Mouse (Mus musculus) ES-E14 (cell line): Measurements from ENCODE around the gene Fasl.

Experiments
- CHD2 ChIP-seq: IDR thresholded peaks from 2 replicates; pipeline ENCODE4 v1.6.1; 2014; ENCODE audit warnings: mild to moderate bottlenecking, low read depth, low read length, inconsistent platforms
- MAFK ChIP-seq: IDR thresholded peaks from 2 replicates; pipeline ENCODE4 v1.6.1; 2014; ENCODE audit warnings: mild to moderate bottlenecking, low read depth, low read length, inconsistent platforms; ENCODE audit not compliant: insufficient read depth
- ZC3H11A ChIP-seq: IDR thresholded peaks from 2 replicates; pipeline ENCODE4 v1.6.1; 2012; ENCODE audit warnings: low read depth, mild to moderate bottlenecking, inconsistent platforms, low read length, borderline replicate concordance
- ZNF384 ChIP-seq: IDR thresholded peaks from 2 replicates; pipeline ENCODE4 v1.6.1; 2012; ENCODE audit warnings: low read depth, low read length, inconsistent platforms

DNA sequence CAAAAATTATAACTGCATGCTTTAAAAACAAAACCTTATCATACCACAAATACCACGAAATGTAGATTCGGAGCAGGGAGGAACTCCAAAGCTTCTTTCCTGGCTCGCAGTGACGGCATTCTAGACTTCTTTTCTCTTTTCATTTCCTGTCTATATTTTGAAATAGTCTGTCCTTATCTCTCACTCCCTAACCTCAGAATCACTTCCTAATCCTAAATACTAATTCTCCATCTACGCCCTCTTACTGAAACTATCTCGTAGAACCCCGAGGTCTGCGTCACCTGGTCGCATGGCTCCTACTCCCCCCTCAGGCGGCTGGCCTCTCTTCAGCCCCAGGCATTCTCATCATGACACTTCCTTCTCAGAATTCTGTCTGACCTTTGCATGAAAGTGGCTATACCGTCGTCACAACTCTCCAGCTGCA is 21.2 kb downstream of the Fasl start:
- TF ChIP-seq MAFK (no peak), CHD2 (no peak), ZC3H11A (no peak), ZNF384 (no peak)
